Mouse (Mus musculus): ENCODE measurements around the gene Nlrp6.
"Not testable (repeated sequence)": the region's sequence is repeated elsewhere in the genome, so short reads cannot be mapped to it uniquely, and the experiment has no call there.

Nlrp6 gene

GRCm38 (mm10) chr7:140949824-140950530, 29.3 kb downstream of the Nlrp6 start, which contains the start of gene Ifitm5:
Gene Ifitm5, minus strand, starts transcription at chr7:140950291.
- no peak for DNase-seq (ENCODE audit: low spot score)

- no peak for DNase-seq (ENCODE audit: low spot score)
Measured at GRCm38 (mm10) chr7:140951051-140951450, 30.3 kb downstream of the Nlrp6 start.

GRCm38 (mm10) chr7:140951765-140952164, 31.1 kb downstream of the Nlrp6 start:
- DNase-seq (ENCODE audit: low spot score), result no peak

- DNase-seq (ENCODE audit: low spot score), result no peak
Measured at GRCm38 (mm10) chr7:140952441-140952840, 31.7 kb downstream of the Nlrp6 start.

- DNase-seq (ENCODE audit: low spot score), result no peak
Measured at GRCm38 (mm10) chr7:140953133-140953532, 32.4 kb downstream of the Nlrp6 start.

- DNase-seq (ENCODE audit: low spot score), result no peak
Measured at GRCm38 (mm10) chr7:140953800-140954732, 33.4 kb downstream of the Nlrp6 start.

- no peak for DNase-seq (ENCODE audit: low spot score)
Measured at GRCm38 (mm10) chr7:140954733-140955071, 34.0 kb downstream of the Nlrp6 start.

GRCm38 (mm10) chr7:140955342-140955741, 34.6 kb downstream of the Nlrp6 start:
- DNase-seq (ENCODE audit: low spot score), result no peak

GRCm38 (mm10) chr7:140955758-140956555, 35.3 kb downstream of the Nlrp6 start, which contains the start of the genes Gm45717 and Ifitm2:
Gene Gm45717, minus strand, starts transcription at chr7:140955937.
Gene Ifitm2, minus strand, starts transcription at chr7:140955987.
- DNase-seq (ENCODE audit: low spot score), result peak; percentile 71

- no peak for DNase-seq (ENCODE audit: low spot score)
Measured at GRCm38 (mm10) chr7:140956556-140956869, 35.8 kb downstream of the Nlrp6 start.

GRCm38 (mm10) chr7:140959181-140959901, 38.6 kb downstream of the Nlrp6 start:
- no peak for DNase-seq (ENCODE audit: low spot score)

GRCm38 (mm10) chr7:140960026-140960425, 39.3 kb downstream of the Nlrp6 start:
- no peak for DNase-seq (ENCODE audit: low spot score)

GRCm38 (mm10) chr7:140961416-140961815, 40.7 kb downstream of the Nlrp6 start:
- DNase-seq (ENCODE audit: low spot score), result no peak

GRCm38 (mm10) chr7:140962733-140963132, 42.0 kb downstream of the Nlrp6 start:
- no peak for DNase-seq (ENCODE audit: low spot score)

GRCm38 (mm10) chr7:140966921-140967320, 46.2 kb downstream of the Nlrp6 start, which contains the start of gene Ifitm1:
Gene Ifitm1, plus strand, starts transcription at chr7:140967221.
- DNase-seq (ENCODE audit: low spot score), result no peak

- peak; percentile 43 for DNase-seq (ENCODE audit: low spot score)
Measured at GRCm38 (mm10) chr7:140967862-140968591, 47.3 kb downstream of the Nlrp6 start.

- not testable (repeated sequence) for DNase-seq (ENCODE audit: low spot score)
Measured at GRCm38 (mm10) chr7:140968710-140969109, 48.0 kb downstream of the Nlrp6 start.

- no peak for DNase-seq (ENCODE audit: low spot score)
Measured at GRCm38 (mm10) chr7:140970931-140971330, 50.2 kb downstream of the Nlrp6 start.

GRCm38 (mm10) chr7:140971479-140972171, 50.9 kb downstream of the Nlrp6 start:
- peak; percentile 36 for DNase-seq (ENCODE audit: low spot score)
